Mouse (Mus musculus): ENCODE measurements at regions not wholly inside any gene's neighbourhood (a gene's known extent, or its start where the extent isn't known, plus 50 kb on each side); places are given as distances from the start of the nearest gene placed in this dataset.

DNA sequence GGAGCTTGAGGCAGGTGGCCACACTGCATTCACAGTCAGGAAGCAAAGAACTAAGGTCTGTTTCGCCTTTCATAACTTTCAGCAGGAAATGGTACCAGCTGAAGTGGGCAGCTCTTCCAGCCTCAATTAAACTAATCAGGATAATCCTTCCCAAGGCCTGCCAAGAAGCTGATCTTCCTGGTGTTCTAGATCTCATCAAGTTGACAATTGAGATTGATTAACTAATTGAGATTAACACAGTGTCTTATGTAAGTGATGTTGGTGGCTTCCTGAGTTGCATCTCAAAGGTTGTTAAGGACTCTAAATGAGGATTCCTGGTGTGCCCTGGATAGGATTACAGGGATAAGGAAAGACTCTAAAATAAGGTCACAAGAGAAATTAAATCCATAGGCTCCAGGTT lies 273.3 kb upstream of the Irx2 start:
- no peak for DNase-seq (ENCODE audit: low spot score)

- no peak for DNase-seq (ENCODE audit: low spot score)
These were observed 272.8 kb upstream of the Irx2 start for GRCm38 (mm10) chr13:72355821-72356220.

- DNase-seq (ENCODE audit: low spot score): no peak
These were observed 270.2 kb upstream of the Irx2 start for GRCm38 (mm10) chr13:72358243-72358904.

- DNase-seq (ENCODE audit: low spot score): no peak
These were observed 262.9 kb upstream of the Irx2 start for GRCm38 (mm10) chr13:72365534-72366271.

DNA sequence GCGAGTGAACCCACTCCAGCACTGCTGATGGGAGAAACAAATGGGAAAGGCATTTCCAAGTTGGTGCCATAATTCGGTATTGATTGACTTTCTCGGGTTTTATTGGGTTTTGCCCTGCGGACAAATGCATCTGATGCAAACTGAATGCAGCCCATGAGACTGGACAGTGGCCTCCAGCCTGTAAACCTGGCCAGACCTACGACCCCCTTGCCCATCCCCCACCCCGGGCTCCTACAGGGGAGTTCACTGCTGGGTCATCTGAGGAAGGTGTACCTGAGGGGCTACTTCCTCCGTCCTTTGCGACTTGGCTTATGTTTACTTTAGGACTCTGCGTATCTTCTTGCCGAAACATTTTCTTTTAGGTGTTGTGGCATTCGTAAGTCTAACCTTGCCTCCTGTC lies 262.3 kb upstream of the Irx2 start:
- DNase-seq (ENCODE audit: low spot score): no peak

DNA sequence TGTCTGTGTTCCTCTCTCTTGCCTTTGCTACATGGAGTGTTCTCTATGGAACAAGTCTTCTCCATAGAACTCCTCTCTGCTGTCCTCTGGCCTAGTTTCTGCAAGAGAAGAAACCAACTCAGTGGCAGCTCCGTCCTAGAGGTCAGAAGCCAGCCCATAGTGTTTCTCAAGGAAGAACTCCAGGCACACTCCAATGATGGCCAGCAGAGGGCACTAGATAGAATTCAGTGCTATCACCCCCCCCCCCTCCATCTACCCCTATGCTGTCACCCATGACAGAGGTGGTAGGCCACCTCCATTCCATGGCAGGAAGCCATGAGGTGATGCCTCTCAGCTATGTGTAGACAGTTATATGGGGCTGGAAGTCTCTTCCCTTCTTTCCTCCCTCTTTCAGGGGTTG lies 258.5 kb upstream of the Irx2 start:
- no peak for DNase-seq (ENCODE audit: low spot score)

GRCm38 (mm10) chr13:72370997-72371396 lies 257.6 kb upstream of the Irx2 start:
- no peak for DNase-seq (ENCODE audit: low spot score)

DNA sequence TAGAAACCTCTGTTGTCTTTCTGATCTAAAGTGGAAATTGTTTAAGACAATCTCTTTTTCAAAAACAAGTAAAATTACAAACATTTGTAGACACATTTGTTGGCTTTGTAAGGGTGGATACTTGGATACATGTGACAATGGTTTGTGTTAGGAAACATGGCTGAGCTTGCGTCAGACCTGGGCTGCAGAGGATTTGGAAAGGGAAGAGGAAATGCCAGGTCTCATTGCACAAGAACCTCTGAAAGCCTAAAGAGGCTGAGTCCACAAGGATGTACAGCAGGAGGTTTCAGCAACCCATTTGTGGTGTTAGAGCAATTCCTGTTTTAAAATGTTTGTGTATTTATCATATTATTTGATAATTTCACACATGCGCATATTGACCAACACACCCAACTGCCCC lies 235.3 kb upstream of the Irx2 start:
- DNase-seq (ENCODE audit: low spot score): no peak

DNA sequence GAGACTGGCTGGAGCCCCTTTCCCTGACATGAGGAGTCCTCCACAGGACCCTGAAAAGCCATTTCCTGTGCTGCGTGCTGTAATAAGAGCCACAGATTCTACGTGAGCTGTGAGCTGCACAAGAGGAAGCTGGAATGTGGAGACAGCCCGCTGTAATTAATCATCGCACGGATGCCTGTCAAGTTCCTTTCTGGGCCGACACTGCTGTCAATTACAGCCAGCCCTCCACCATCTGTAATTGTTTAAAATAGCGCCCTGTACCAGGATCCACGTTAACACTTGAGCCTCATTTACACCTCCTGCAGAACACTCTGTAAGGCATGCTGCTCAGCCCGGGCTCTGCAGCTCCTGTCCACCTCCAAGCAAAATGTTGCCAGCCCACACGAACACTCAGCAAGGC lies 227.9 kb upstream of the Irx2 start:
- DNase-seq (ENCODE audit: low spot score): peak; percentile 45

- DNase-seq (ENCODE audit: low spot score): no peak
These were observed 219.2 kb upstream of the Irx2 start for GRCm38 (mm10) chr13:72409238-72409965.

- DNase-seq (ENCODE audit: low spot score): no peak
These were observed 216.0 kb upstream of the Irx2 start for GRCm38 (mm10) chr13:72412656-72413055.

- DNase-seq (ENCODE audit: low spot score): no peak
These were observed 211.6 kb upstream of the Irx2 start for GRCm38 (mm10) chr13:72416981-72417380.

- no peak for DNase-seq (ENCODE audit: low spot score)
These were observed 210.8 kb upstream of the Irx2 start for GRCm38 (mm10) chr13:72417816-72418215.

DNA sequence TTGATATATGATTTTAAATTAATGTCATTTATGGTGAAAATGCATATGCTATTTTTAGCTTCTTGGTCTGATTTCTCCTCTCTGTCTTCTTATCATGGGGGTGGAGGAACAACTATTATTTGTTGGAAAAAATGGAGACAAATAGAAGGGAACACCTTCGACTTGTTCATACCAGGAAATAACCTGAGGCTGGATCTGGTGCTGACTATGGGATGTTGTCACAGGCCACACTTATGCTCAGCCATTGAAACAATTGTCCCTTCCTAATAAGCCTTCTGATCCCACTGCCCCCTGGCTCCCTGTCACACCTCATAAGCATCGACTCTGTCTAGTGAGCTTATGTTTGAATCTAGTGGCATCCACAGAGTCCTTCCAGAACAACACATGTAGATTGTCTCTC lies 210.3 kb upstream of the Irx2 start:
- no peak for DNase-seq (ENCODE audit: low spot score)

GRCm38 (mm10) chr13:72419532-72419931 lies 209.1 kb upstream of the Irx2 start:
- no peak for DNase-seq (ENCODE audit: low spot score)

GRCm38 (mm10) chr13:72425917-72426316 lies 202.7 kb upstream of the Irx2 start:
- DNase-seq (ENCODE audit: low spot score): no peak

GRCm38 (mm10) chr13:72445336-72445735 lies 183.3 kb upstream of the Irx2 start:
- DNase-seq (ENCODE audit: low spot score): no peak

DNA sequence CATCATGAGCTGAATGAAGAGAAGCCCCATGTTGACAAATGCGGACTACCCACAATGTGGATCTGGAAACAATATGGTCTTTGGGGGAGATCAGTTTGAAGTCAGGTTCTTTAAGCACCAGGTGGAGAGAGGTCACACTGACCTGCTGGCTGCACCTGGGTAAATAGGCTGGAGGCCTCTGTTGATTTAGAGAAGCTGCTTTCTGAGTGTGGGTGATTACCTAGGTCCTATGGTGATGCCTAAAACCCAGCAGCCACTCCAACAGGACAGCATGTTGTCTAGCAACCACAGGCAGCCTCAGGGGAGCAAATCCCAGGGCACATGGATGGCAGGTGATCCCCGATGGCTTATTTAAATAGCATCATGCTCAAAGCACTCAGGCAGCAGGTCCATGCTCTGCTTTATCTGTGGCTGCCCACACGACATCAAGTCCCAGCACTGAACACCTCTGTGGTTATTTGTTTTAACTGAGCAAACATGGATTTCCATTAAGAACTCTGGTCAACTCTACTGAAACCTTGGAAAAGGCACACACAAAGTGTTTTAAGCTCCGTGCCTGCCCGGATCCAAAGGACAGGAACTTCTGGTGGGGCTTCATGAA lies 180.1 kb upstream of the Irx2 start:
- DNase-seq (ENCODE audit: low spot score): no peak

DNA sequence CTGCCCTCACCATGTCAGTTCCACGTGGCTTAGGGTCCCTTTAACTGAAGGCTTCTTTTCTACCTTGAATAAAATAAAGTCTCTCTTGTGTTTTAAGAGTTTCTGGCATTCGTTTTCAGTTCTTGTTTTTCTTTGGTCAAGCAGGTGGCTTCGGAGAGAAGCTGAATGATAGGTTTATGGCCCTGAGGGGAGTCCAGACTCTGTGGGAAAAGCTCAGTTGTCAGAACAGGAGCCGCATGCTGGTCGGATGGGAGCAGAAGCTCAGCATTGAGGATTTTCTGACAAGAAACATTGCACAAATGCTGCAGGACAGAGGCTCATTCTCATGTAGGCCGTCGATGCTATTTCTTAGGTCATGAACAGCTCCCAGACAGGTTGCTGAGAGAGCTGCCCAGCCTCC lies 133.3 kb upstream of the Irx2 start:
- DNase-seq (ENCODE audit: low spot score): no peak

GRCm38 (mm10) chr13:72497036-72497435 lies 131.6 kb upstream of the Irx2 start:
- DNase-seq (ENCODE audit: low spot score): no peak

- DNase-seq (ENCODE audit: low spot score): no peak
These were observed 131.1 kb upstream of the Irx2 start for GRCm38 (mm10) chr13:72497521-72497920.

- DNase-seq (ENCODE audit: low spot score): no peak
These were observed 122.7 kb upstream of the Irx2 start for GRCm38 (mm10) chr13:72505954-72506353.

DNA sequence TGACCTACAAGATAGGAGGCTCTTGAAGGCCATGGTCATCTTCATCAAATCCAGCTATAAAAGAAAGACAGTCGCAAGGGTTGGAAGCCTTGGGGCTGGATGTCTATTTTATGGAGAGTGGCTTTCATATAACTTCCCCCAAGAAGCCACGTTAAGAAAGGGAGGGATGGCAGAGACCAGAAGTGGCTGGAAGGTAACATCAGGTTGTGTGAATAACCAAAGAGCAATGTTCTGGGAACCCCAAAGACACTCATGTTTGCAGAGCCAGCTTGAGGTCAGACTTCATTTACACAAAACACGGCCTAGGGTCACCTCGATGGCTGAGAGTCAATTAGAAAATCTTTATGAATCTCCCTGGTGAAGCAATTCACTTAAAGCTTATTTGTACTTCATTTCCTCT lies 90.0 kb upstream of the Irx2 start:
- no peak for DNase-seq (ENCODE audit: low spot score)
